Mouse (Mus musculus) midbrain, embryonic 16.5 days (tissue): ENCODE measurements around the gene Ldb1. TPM values are rescaled to one million over a fixed set of nuclear protein-coding genes. Genes with fewer than 3 reads are reported as not detected.

ENCODE experiments used
- ATAC-seq: fragments of 200-750 bp; cut with Nextera tagmentation; 2 replicates; pipeline ENCODE4 v1.8.0; 2017; ENCODE audit warnings: moderate TSS enrichment
- H3K27ac ChIP-seq: fragments of 300-500 bp; sonication (generic); 2 replicates; pipeline ENCODE4 v1.5.1; 2014; ENCODE audit warnings: mild to moderate bottlenecking, low read length, mixed read lengths
- H3K27me3 ChIP-seq: fragments of 300-500 bp; sonication (generic); 2 replicates; pipeline ENCODE4 v1.6.1; 2014; ENCODE audit warnings: low read depth, low read length, mixed read lengths; ENCODE audit not compliant: control insufficient read depth, insufficient read depth
- H3K36me3 ChIP-seq: fragments of 300-500 bp; sonication (generic); 2 replicates; pipeline ENCODE4 v1.6.1; 2014; ENCODE audit warnings: mild to moderate bottlenecking, low read length, moderate library complexity, mixed read lengths; ENCODE audit not compliant: control insufficient read depth, insufficient read depth
- H3K4me1 ChIP-seq: fragments of 300-500 bp; sonication (generic); 2 replicates; pipeline ENCODE4 v1.6.1; 2014; ENCODE audit warnings: mild to moderate bottlenecking, low read length, mixed read lengths; ENCODE audit not compliant: control insufficient read depth, insufficient read depth
- H3K4me2 ChIP-seq: fragments of 300-500 bp; sonication (generic); 2 replicates; pipeline ENCODE4 v1.6.1; 2014; ENCODE audit warnings: mild to moderate bottlenecking, low read length, mixed read lengths
- H3K4me3 ChIP-seq: fragments of 300-500 bp; sonication (generic); 2 replicates; pipeline ENCODE4 v1.5.1; 2014; ENCODE audit warnings: low read depth, mild to moderate bottlenecking, low read length, moderate library complexity, mixed read lengths
- H3K9ac ChIP-seq: fragments of 300-500 bp; sonication (generic); 2 replicates; pipeline ENCODE4 v1.6.1; 2014; ENCODE audit warnings: low read depth, low read length, mixed read lengths
- H3K9me3 ChIP-seq: fragments of 300-500 bp; sonication (generic); replicated peaks from 2 replicates; pipeline ENCODE4 v1.6.1; 2014; ENCODE audit warnings: mild to moderate bottlenecking, low read length, mixed read lengths; ENCODE audit not compliant: control insufficient read depth, poor library complexity, severe bottlenecking
- WGBS: fragments of 180-500 bp; shearing (Covaris S2); extraction: QIAGEN DNeasy Blood & Tissue Kit; methylation state at CpG from one replicate; pipeline ENCODE4 v1.1.7; 2014; 5-methylcytosine and 5-hydroxymethylcytosine counted together
- polyA plus RNA-seq: library from polyadenylated mRNA; unstranded; fragments of >200 nt; fragmentation: Nextera tagmentation; extraction: Ambion mirVana; gene quantifications from 2 replicates; pipeline ENCODE4 v1.2.1, GENCODE M21; 2015

The Ldb1 gene
- polyA plus RNA-seq, 1 experiment from 2014 or later = 88.1 TPM

DNA sequence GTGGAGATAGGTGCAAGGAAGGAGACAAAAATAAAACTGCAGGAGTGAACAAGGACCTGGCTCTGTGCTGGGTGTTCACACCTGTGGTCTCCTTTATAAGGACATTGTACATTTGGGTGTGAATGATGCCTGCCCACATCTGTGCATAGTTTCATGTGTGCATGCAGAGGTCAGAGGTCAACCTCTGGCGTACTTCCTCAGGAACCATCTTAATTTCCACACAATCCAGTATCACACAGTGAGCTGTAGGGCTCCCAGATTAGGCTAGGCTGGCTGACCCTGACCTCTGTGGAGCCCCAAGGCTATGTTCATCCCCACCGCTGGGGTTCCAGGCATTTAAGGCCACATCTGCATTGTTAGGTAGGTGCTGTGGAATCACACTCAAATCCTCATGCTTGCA is 2.4 kb upstream of the Ldb1 start:
- Histone ChIP-seq H3K4me1 (peaks cover 29% of the 10 kb centered on the region), H3K27me3 (no peaks in the 10 kb centered on the region), H3K9me3 (no peaks in the 10 kb centered on the region), H3K9ac (no peak overlapping the region), H3K27ac (no peak overlapping the region), H3K4me3 (no peak overlapping the region), H3K36me3 (no peaks in the 10 kb centered on the region), H3K4me2 (no peak overlapping the region)
- 65% methylated on average over 2 of the region's 2 CpGs for WGBS
- no peak for ATAC-seq

DNA sequence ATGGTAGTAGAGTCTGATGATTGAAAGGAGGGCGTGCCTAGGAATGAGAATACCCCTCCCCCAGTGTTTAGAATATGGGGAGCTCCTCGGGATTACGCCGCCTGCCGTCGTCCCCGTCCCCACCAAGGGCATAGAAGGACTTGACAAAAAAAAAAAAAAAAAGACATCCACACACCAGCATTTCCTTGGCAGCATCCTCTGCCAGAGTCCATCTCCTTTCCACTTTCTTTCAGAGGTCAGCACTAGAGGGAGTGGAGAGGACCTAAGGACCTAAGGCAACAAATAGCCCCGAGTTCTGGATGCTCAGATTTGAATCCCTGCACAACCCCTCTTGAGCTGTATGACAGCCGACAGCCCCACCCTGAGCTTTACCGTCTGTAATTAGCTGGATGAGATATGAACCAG is 1.6 kb upstream of the Ldb1 start:
- ATAC-seq = no peak
- 8% methylated on average over 10 of the region's 10 CpGs for WGBS
- no peak overlapping the region for H3K4me3 ChIP-seq
- H3K27me3 ChIP-seq = no peaks in the 10 kb centered on the region
- H3K4me2 ChIP-seq = peak overlapping the region; percentile 97; the same call in 1 of the 2 replicates
- no peaks in the 10 kb centered on the region for H3K9me3 ChIP-seq
- peaks cover 36% of the 10 kb centered on the region for H3K4me1 ChIP-seq
- peak overlapping the region; percentile 39; the same call in 1 of the 2 replicates for H3K27ac ChIP-seq
- no peak overlapping the region; the same call in 1 of the 2 replicates for H3K9ac ChIP-seq
- no peaks in the 10 kb centered on the region for H3K36me3 ChIP-seq

DNA sequence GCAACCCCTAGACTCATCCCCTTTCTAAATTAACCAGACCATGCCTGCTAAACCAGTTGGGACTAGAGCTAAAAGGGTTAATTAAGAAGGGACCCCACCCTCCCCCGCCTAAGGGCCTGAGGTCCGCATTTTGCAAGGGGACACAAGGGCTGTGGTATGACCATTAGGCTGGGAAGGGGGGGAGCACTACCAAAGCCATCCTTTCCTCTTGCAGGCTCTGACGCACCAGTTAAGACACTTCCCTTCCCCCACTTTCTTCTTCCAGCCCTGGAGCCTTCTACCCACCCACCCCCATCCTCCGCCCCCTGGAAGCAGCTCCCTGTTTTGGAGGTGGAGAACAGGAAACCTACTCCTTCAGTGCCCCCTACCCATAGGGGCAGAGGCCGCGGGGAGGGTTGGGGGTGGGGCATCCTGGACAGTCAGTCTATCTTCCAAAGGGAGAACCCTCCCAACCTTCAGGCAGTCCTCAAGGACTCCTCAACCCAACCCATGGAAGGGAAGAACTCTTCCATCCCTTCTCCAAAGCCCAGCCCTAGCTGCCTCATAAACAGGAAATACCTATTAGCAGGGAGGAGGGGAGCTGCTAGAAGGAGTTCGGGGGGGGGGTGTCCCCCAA is 790 bp upstream of the Ldb1 start:
- peak overlapping the region; percentile 97 for H3K4me2 ChIP-seq
- peak overlapping the region; percentile 95 for H3K9ac ChIP-seq
- H3K27ac ChIP-seq = peak overlapping the region; percentile 97
- no peaks in the 10 kb centered on the region for H3K9me3 ChIP-seq
- H3K36me3 ChIP-seq = no peaks in the 10 kb centered on the region
- peak overlapping the region; percentile 89 for H3K4me3 ChIP-seq
- H3K27me3 ChIP-seq = no peaks in the 10 kb centered on the region
- WGBS = 2% methylated on average over 7 of the region's 7 CpGs
- ATAC-seq = peak; percentile 44
- H3K4me1 ChIP-seq = peaks cover 45% of the 10 kb centered on the region

DNA sequence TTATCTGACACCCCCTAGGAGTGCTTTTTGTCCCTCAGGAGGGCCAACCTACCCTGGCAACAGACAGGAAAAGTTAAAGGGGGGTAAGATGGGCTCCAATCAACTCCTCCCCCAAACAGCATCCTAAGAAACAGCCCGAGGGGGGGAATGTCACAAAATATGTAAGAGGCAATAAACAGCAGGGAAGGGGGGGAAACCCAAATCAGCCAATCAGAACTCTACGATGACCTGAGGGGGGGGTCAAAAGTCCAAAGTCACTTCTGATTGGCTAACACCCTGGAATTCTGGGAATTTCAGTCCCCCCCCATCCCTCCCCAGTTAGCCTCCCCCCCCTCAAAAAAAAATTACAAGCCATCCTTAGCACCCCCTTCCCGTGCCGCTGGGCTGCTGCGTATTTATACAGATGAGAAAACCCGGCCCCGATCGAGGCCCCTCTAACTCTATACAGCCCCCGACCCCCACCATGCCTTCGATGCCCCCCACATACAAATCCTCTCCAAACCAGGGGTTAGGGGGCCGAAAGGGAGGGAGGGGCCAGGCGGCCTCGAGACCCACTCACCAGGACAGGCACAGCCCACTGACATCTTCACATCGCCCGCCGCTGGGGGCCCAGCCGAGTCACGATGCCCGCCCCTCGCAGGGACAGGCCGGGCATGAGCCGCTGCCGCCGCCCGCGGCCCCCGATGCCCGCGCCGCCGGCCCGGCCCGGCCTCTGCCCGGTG is 582 bp downstream of the Ldb1 start, which contains the start of gene Pprc1:
Gene Pprc1 (plus strand): TSS at position 616 of the 722 bp plus-strand sequence.
- Histone ChIP-seq H3K36me3 (no peaks in the 10 kb centered on the region), H3K27me3 (no peaks in the 10 kb centered on the region), H3K4me3 (peak within 1 kb of the TSS; percentile 89), H3K4me1 (peaks cover 57% of the 10 kb centered on the region), H3K27ac (peak within 1 kb of the TSS; percentile 97), H3K9ac (peak within 1 kb of the TSS; percentile 95), H3K4me2 (peak within 1 kb of the TSS; percentile 97), H3K9me3 (no peaks in the 10 kb centered on the region)
- 0% methylated on average over 24 of the region's 34 CpGs for WGBS
- no peak; the same call in 1 of the 2 replicates for ATAC-seq

DNA sequence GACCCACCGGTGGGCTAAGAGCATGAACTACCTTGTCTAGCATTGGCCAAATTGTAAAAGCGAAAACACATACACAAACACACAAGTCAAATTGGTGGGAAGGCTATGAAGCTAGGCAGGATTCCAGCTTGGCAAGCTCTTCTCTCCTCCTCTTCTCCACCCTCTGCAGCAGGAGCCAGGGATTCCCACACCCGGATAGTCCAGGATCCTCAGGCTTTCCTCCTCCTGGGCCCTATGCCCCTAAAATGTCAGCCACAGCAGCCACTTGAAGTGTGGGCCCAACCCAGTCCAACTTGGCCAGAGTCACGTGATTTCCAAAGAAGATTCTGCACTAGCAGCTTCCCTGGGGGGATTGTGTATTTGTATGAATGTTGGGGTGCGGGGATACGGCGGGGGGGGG is 1.6 kb downstream of the Ldb1 start:
- Histone ChIP-seq H3K4me1 (peaks cover 60% of the 10 kb centered on the region), H3K9me3 (no peaks in the 10 kb centered on the region), H3K4me3 (peak overlapping the region; percentile 89), H3K27me3 (no peaks in the 10 kb centered on the region), H3K36me3 (no peaks in the 10 kb centered on the region), H3K4me2 (peak overlapping the region; percentile 97), H3K9ac (peak overlapping the region; percentile 95), H3K27ac (peak overlapping the region; percentile 97)
- ATAC-seq = no peak
- WGBS = 57% methylated on average over 7 of the region's 7 CpGs

DNA sequence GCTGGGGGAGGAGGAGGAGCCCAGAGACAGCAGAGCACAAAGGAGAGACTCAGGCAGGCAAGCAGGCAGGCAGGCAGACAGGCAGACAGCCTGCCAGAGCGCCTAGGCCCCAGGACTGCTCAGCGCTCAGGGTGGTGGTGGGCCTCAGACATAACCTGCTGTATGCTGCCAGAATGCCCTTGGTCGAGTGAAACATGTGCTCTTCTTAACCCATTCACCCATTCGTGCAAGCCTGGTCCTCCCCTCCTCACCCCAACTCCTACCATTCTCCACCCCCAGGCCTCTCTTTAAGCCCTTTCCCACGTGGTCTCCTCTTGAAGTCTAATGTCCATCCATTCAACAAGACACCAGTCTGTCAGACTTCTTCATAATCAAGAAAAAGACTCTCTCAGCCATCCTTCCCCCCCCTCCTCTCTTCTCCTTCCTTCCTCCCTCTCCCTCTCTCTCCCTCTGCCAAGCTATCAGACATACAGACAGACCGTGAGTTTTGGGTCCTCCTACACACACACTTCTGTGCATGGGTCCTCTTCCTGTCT is 2.5 kb downstream of the Ldb1 start:
- WGBS = 2% methylated on average over 6 of the region's 6 CpGs
- Histone ChIP-seq H3K4me2 (peak overlapping the region; percentile 97), H3K27ac (peak overlapping the region; percentile 97), H3K36me3 (no peaks in the 10 kb centered on the region), H3K27me3 (no peaks in the 10 kb centered on the region), H3K4me1 (peaks cover 69% of the 10 kb centered on the region), H3K9ac (peak overlapping the region; percentile 67), H3K4me3 (peak overlapping the region; percentile 89), H3K9me3 (no peaks in the 10 kb centered on the region)
- ATAC-seq = 0 out of 2 replicates have a peak, but pooled peaks have one; percentile 4

DNA sequence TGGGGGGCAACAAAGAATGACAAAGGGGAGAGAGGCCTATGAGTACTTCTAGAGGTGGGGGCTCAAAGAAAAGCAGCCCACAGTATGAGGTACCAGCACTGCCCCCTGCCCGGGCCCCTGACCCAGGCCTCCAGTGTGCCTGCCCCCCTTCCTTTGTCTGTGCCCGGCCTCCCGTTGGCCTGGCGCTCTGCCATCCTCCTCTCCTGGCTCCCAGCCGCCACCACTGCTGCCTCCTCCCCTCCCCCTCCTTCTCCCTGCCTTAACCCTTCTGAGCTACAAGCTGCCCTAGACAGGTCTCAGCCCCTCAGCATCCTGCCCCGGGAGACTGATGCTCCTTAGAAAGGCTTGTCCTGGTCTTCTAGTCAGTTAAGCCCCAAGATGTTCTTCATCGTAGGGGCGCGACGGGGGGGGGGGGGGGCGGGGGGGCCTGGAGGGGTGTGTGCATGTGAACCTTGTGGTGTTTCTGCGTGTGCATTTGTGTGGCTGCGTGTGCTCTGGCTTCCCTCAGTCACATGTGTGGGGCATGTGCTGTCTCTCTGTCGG is 3.0 kb downstream of the Ldb1 start:
- peak overlapping the region; percentile 67 for H3K9ac ChIP-seq
- H3K4me1 ChIP-seq = peaks cover 74% of the 10 kb centered on the region
- H3K9me3 ChIP-seq = no peaks in the 10 kb centered on the region
- peak overlapping the region; percentile 97 for H3K4me2 ChIP-seq
- peak overlapping the region; percentile 97 for H3K27ac ChIP-seq
- peak overlapping the region; percentile 89 for H3K4me3 ChIP-seq
- WGBS = 0% methylated on average over 12 of the region's 14 CpGs
- no peak for ATAC-seq
- no peaks in the 10 kb centered on the region for H3K36me3 ChIP-seq
- H3K27me3 ChIP-seq = no peaks in the 10 kb centered on the region

DNA sequence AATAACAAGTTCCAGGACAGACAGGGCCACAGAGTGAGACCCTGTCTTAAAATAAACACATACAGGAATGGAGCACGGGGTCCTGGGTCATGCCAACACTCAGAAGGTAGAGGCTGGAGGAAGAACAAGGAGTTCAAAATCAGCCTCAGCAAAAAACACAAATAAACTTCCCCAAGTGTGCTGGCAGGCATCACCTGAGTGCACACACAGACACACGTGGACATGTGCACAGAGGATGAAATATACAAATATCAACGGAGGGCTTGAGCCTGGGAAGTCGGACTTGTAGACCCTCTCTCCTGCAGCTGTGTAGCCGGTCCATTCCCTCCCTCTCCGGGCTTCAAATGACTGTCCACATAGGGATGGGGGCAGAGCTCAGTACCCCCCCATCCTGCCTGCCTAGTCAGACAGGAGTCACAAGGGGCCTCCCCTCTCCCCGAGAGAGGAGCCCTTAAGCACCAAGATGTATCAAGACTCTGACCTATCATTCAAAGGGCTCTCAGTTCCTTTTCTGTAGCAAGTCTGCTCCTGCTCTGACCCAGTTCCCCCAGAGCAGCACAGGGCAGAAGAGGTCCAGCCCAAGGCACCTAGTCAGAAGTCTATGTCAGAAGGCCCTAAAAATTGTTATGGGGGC is 3.6 kb downstream of the Ldb1 start:
- H3K4me1 ChIP-seq = peaks cover 75% of the 10 kb centered on the region
- no peak for ATAC-seq
- H3K9me3 ChIP-seq = no peaks in the 10 kb centered on the region
- H3K36me3 ChIP-seq = no peaks in the 10 kb centered on the region
- no peaks in the 10 kb centered on the region for H3K27me3 ChIP-seq
- peak overlapping the region; percentile 97 for H3K27ac ChIP-seq
- peak overlapping the region; percentile 67 for H3K9ac ChIP-seq
- peak overlapping the region; percentile 97 for H3K4me2 ChIP-seq
- WGBS = 7% methylated on average over 7 of the region's 7 CpGs
- H3K4me3 ChIP-seq = peak overlapping the region; percentile 89
